Mouse (Mus musculus) cerebellum, adult 2 months (tissue): ENCODE measurements at regions not wholly inside any gene's neighbourhood (a gene's known extent, or its start where the extent isn't known, plus 50 kb on each side); places are given as distances from the start of the nearest gene placed in this dataset.

Source experiments
- DNase-seq, 2 experiments: peaks; one replicate each; pipeline ENCODE4 v3.0.0; 2021
- H3K27ac ChIP-seq: fragments of 200-500 bp; 2 replicates; pipeline ENCODE4 v1.5.1; 2012; ENCODE audit warnings: low read length, control low read depth, inconsistent platforms; ENCODE audit not compliant: insufficient read depth
- H3K27me3 ChIP-seq: fragments of 200-500 bp; 2 replicates; pipeline ENCODE4 v1.6.1; 2012; ENCODE audit warnings: inconsistent platforms, mild to moderate bottlenecking, low read length, moderate library complexity; ENCODE audit not compliant: control insufficient read depth, insufficient read depth
- H3K4me1 ChIP-seq: fragments of 200-500 bp; 2 replicates; pipeline ENCODE4 v1.6.1; 2011; ENCODE audit warnings: low read length; ENCODE audit not compliant: control insufficient read depth, insufficient read depth
- H3K4me3 ChIP-seq: fragments of 200-500 bp; replicated peaks from 2 replicates; pipeline ENCODE3; 2011; ENCODE audit warnings: mild to moderate bottlenecking, low read depth, low read length, control low read depth; ENCODE audit not compliant: insufficient read depth
- CTCF ChIP-seq: fragments of 200-500 bp; IDR thresholded peaks from 2 replicates; pipeline ENCODE4 v1.5.1; 2011; ENCODE audit warnings: low read depth, mild to moderate bottlenecking, control low read depth, low read length, moderate library complexity, borderline replicate concordance; ENCODE audit not compliant: insufficient read depth
- POLR2A ChIP-seq: fragments of 200-500 bp; IDR thresholded peaks from 2 replicates; pipeline ENCODE4 v1.6.1; 2011; ENCODE audit warnings: low read length, control low read depth, borderline replicate concordance; ENCODE audit not compliant: insufficient read depth
- WGBS: fragments of 180-500 bp; shearing (Covaris S2); methylation state at CpG from one replicate; pipeline ENCODE4 v1.1.7; 2018; 5-methylcytosine and 5-hydroxymethylcytosine counted together

GRCm38 (mm10) chr13:83207513-83207912 lies 296.3 kb upstream of the Mef2c start:
- Histone ChIP-seq H3K4me3 (no peak overlapping the region), H3K4me1 (no peaks in the 10 kb centered on the region), H3K27me3 (no peaks in the 10 kb centered on the region), H3K27ac (no peak overlapping the region)
- no peak for TF ChIP-seq CTCF
- TF ChIP-seq POLR2A, result no peak
- no peak for DNase-seq
- 89% methylated on average over 4 of the region's 4 CpGs for WGBS

- 85% methylated on average over 5 of the region's 5 CpGs for WGBS
- no peak for DNase-seq
- TF ChIP-seq POLR2A, result no peak
- TF ChIP-seq CTCF, result no peak
- Histone ChIP-seq H3K27ac (no peak overlapping the region), H3K4me3 (no peak overlapping the region), H3K27me3 (no peaks in the 10 kb centered on the region), H3K4me1 (no peaks in the 10 kb centered on the region)
Observed at GRCm38 (mm10) chr13:83208111-83208510, 295.7 kb upstream of the Mef2c start.

GRCm38 (mm10) chr13:83214811-83215210 lies 289.0 kb upstream of the Mef2c start:
- H3K4me3 ChIP-seq, result no peak overlapping the region
- TF ChIP-seq POLR2A (no peak), CTCF (no peak)
- DNase-seq, result no peak
- no peaks in the 10 kb centered on the region for H3K27me3 ChIP-seq
- no peaks in the 10 kb centered on the region for H3K4me1 ChIP-seq
- H3K27ac ChIP-seq, result no peak overlapping the region

GRCm38 (mm10) chr13:83216454-83216853 lies 287.4 kb upstream of the Mef2c start:
- no peaks in the 10 kb centered on the region for H3K27me3 ChIP-seq
- no peaks in the 10 kb centered on the region for H3K4me1 ChIP-seq
- H3K27ac ChIP-seq, result no peak overlapping the region
- no peak overlapping the region for H3K4me3 ChIP-seq
- DNase-seq, result no peak
- 91% methylated on average over 3 of the region's 3 CpGs for WGBS
- no peak for TF ChIP-seq POLR2A

GRCm38 (mm10) chr13:83252452-83252851 lies 251.4 kb upstream of the Mef2c start:
- TF ChIP-seq POLR2A (no peak), CTCF (no peak)
- no peaks in the 10 kb centered on the region for H3K4me1 ChIP-seq
- no peak for DNase-seq
- H3K4me3 ChIP-seq, result no peak overlapping the region
- 96% methylated on average over 1 of the region's 1 CpGs for WGBS
- no peak overlapping the region for H3K27ac ChIP-seq
- no peaks in the 10 kb centered on the region for H3K27me3 ChIP-seq

- no peak for DNase-seq
- H3K27me3 ChIP-seq, result no peaks in the 10 kb centered on the region
- H3K4me3 ChIP-seq, result no peak overlapping the region
- TF ChIP-seq CTCF, result no peak
- no peak for TF ChIP-seq POLR2A
- H3K4me1 ChIP-seq, result no peaks in the 10 kb centered on the region
- H3K27ac ChIP-seq, result no peak overlapping the region
- WGBS, result 93% methylated on average over 1 of the region's 1 CpGs
Observed at GRCm38 (mm10) chr13:83266591-83266990, 237.2 kb upstream of the Mef2c start.

- TF ChIP-seq POLR2A (no peak), CTCF (no peak)
- no peak for DNase-seq
- Histone ChIP-seq H3K27me3 (no peaks in the 10 kb centered on the region), H3K27ac (no peak overlapping the region), H3K4me1 (no peaks in the 10 kb centered on the region), H3K4me3 (no peak overlapping the region)
- 88% methylated on average over 3 of the region's 3 CpGs for WGBS
Observed at GRCm38 (mm10) chr13:83268663-83269062, 235.2 kb upstream of the Mef2c start.

- Histone ChIP-seq H3K27me3 (no peaks in the 10 kb centered on the region), H3K4me1 (no peaks in the 10 kb centered on the region), H3K27ac (no peak overlapping the region), H3K4me3 (no peak overlapping the region)
- 92% methylated on average over 1 of the region's 1 CpGs for whole genome bisulfite sequencing
- TF ChIP-seq CTCF (no peak), POLR2A (no peak)
- no peak for DNase-seq
Observed at GRCm38 (mm10) chr13:83278695-83279094, 225.1 kb upstream of the Mef2c start.
